In genomic region chr11:16999933-17000332, GRCm38 (mm10) we compare ENCODE assay signal across 21 mouse cellular contexts. TPM values are rescaled to one million over a fixed set of nuclear protein-coding genes. Genes with fewer than 3 reads are reported as not detected.
DNase-seq lines count a peak whose midpoint lies in the region; ATAC-seq and TF ChIP-seq lines count a peak whose summit lies in the region.
"Had no signal": no experiment of that assay in that cellular context is flagged by ENCODE, and none has a peak within 500 bp of the region (broad histone marks: within the 10 kb centered on the region; RNA-seq: fewer than 3 reads in every experiment).

No protein-coding gene starts in this region.

- peaks cover 51% of the 10 kb centered on the region for H3K79me2 ChIP-seq in MEL (ENCODE audit: control insufficient read depth, insufficient read depth, low read length, poor library complexity)
- peaks cover 94% of the 10 kb centered on the region for H3K79me2 ChIP-seq in macrophage (ENCODE audit: inconsistent target)

- no peaks in the 10 kb centered on the region for H3K9me3 ChIP-seq in liver, embryonic 11.5 days (ENCODE audit: control insufficient read depth, low read length)
- no peaks in the 10 kb centered on the region for H3K9me3 ChIP-seq in MEL (replicated peaks; ENCODE audit: insufficient read depth, low read length)
- H3K9me3 ChIP-seq: embryonic facial prominence, embryonic 10.5 days; embryonic facial prominence, embryonic 12.5 days; forebrain, embryonic 13.5 days; forebrain, embryonic 15.5 days; G1E had no signal

- TF ChIP-seq POLR2A in MEL (IDR thresholded peaks at IDR 0.05; ENCODE audit: control insufficient read depth in 1 of 2, insufficient read depth in 1 of 2, low read depth in 1 of 2, low read length in 2 of 2, poor library complexity in 1 of 2): no peak

- H3K4me1 ChIP-seq in liver, embryonic 11.5 days (replicated peaks; ENCODE audit: control insufficient read depth, insufficient read depth, low read length): peaks cover 2% of the 10 kb centered on the region; the same call in 1 of the 2 replicates
- H3K4me1 ChIP-seq in MEL (ENCODE audit: control insufficient read depth in 1 of 2, insufficient read depth in 2 of 2, low read length in 2 of 2): peaks cover 42 to 47% of the 10 kb centered on the region in 2 experiments
- H3K4me1 ChIP-seq: embryonic facial prominence, embryonic 10.5 days; embryonic facial prominence, embryonic 12.5 days; forebrain, embryonic 13.5 days; forebrain, embryonic 15.5 days had no signal

- DNase-seq in liver, embryonic 11.5 days (ENCODE audit: low spot score): peak; percentile 1
- no peak for DNase-seq in liver
- peak; percentile 30 for DNase-seq in 416B (ENCODE audit: low read depth)
- peak; percentile 58 for DNase-seq in MEL (ENCODE audit: low read depth, low spot score)
- DNase-seq in spleen, postnatal 14 days (ENCODE audit: low spot score in 2 of 2): no peak
- no peak for DNase-seq in layer of hippocampus, adult 11-12 months (ENCODE audit: low spot score)
- DNase-seq: adrenal gland, adult 2 months; adrenal gland, postnatal 10 days; adrenal gland, postnatal 25 days; cerebellum, adult 11-12 months; cerebellum, adult 2 months; cerebellum, adult 9-10 months; cerebellum, postnatal 10 days; cerebellum, postnatal 25 days; forebrain, postnatal 0 days had no signal

- no peak for TF ChIP-seq CTCF in MEL (IDR thresholded peaks at IDR 0.05 in 2 of 3, conservative IDR thresholded peaks at IDR 0.05 in 1 of 3; ENCODE audit: control insufficient read depth in 1 of 3, insufficient read depth in 1 of 3, low read depth in 2 of 3, low read length in 3 of 3, poor library complexity in 1 of 3, severe bottlenecking in 1 of 3)

- no peak overlapping the region for H3K4me2 ChIP-seq in liver, embryonic 11.5 days
- H3K4me2 ChIP-seq: embryonic facial prominence, embryonic 12.5 days; forebrain, embryonic 13.5 days; forebrain, embryonic 15.5 days had no signal

- H3K27me3 ChIP-seq in liver, embryonic 11.5 days (replicated peaks; ENCODE audit: control insufficient read depth, insufficient read depth, low read length): no peaks in the 10 kb centered on the region
- H3K27me3 ChIP-seq in MEL (ENCODE audit: control insufficient read depth in 1 of 2, insufficient read depth in 2 of 2, low read length in 2 of 2): no peaks in the 10 kb centered on the region
- H3K27me3 ChIP-seq: embryonic facial prominence, embryonic 12.5 days; forebrain, embryonic 13.5 days; forebrain, embryonic 15.5 days had no signal

- TF ChIP-seq RAD21 in MEL (IDR thresholded peaks at IDR 0.05; ENCODE audit: low read depth, low read length): no peak

- no peak overlapping the region for H3K4me3 ChIP-seq in liver, embryonic 11.5 days (ENCODE audit: low read depth, low read length)
- no peak overlapping the region for H3K4me3 ChIP-seq in MEL (ENCODE audit: control insufficient read depth in 1 of 2, insufficient read depth in 1 of 2, low read depth in 2 of 2, low read length in 2 of 2)
- H3K4me3 ChIP-seq in macrophage (ENCODE audit: inconsistent target): no peak overlapping the region
- H3K4me3 ChIP-seq: embryonic facial prominence, embryonic 10.5 days; embryonic facial prominence, embryonic 12.5 days; forebrain, embryonic 13.5 days; forebrain, embryonic 15.5 days had no signal

- H3K9ac ChIP-seq in liver, embryonic 11.5 days (ENCODE audit: low read depth, low read length): no peak overlapping the region
- no peak overlapping the region for H3K9ac ChIP-seq in MEL (ENCODE audit: control insufficient read depth, low read depth, low read length, poor library complexity, severe bottlenecking)
- H3K9ac ChIP-seq: embryonic facial prominence, embryonic 12.5 days; forebrain, embryonic 13.5 days; forebrain, embryonic 15.5 days; forebrain, postnatal 0 days had no signal

- no peaks in the 10 kb centered on the region for H3K36me3 ChIP-seq in liver, embryonic 11.5 days (ENCODE audit: control insufficient read depth, insufficient read depth, low read length)
- H3K36me3 ChIP-seq in MEL (ENCODE audit: control insufficient read depth in 1 of 2, insufficient read depth in 2 of 2, low read length in 2 of 2) (peaks cover 21 to 58% of the 10 kb centered on the region in 2 experiments), macrophage (ENCODE audit: inconsistent target) (peaks cover 22% of the 10 kb centered on the region)
- H3K36me3 ChIP-seq: embryonic facial prominence, embryonic 10.5 days; embryonic facial prominence, embryonic 12.5 days; forebrain, embryonic 15.5 days had no signal

- no peak for ATAC-seq in liver, embryonic 11.5 days (replicated peaks; ENCODE audit: low FRiP score)
- ATAC-seq: forebrain, embryonic 13.5 days; forebrain, embryonic 15.5 days; forebrain, postnatal 0 days had no signal

- TF ChIP-seq EP300 in MEL (IDR thresholded peaks at IDR 0.05; ENCODE audit: low read depth in 1 of 2, low read length in 2 of 2): peak; percentile 2 to 28; a peak in 2 of 4 replicates

- H3K27ac ChIP-seq in liver, embryonic 11.5 days (ENCODE audit: low read depth, low read length): no peak overlapping the region
- no peak overlapping the region for H3K27ac ChIP-seq in MEL (ENCODE audit: control insufficient read depth, low read depth, low read length)
- H3K27ac ChIP-seq in macrophage: peak overlapping the region; percentile 92
- H3K27ac ChIP-seq: embryonic facial prominence, embryonic 10.5 days; embryonic facial prominence, embryonic 12.5 days; forebrain, embryonic 13.5 days; forebrain, embryonic 15.5 days had no signal

TF ChIP-seq in MEL, 35 proteins besides CTCF, POLR2A, EP300 and RAD21 (continues in another document):
- TF ChIP-seq RCOR1 (IDR thresholded peaks at IDR 0.05; ENCODE audit: low read depth, low read length) (0 out of 2 replicates have a peak, but pooled peaks have one; percentile 7), ELF1 (IDR thresholded peaks at IDR 0.05; ENCODE audit: low read depth, low read length) (no peak), TCF12 (IDR thresholded peaks at IDR 0.05; ENCODE audit: low read depth, low read length) (0 out of 2 replicates have a peak, but pooled peaks have one; percentile 8), SMC3 (IDR thresholded peaks at IDR 0.05; ENCODE audit: low read depth, low read length) (no peak), ETS1 (IDR thresholded peaks at IDR 0.05; ENCODE audit: low read depth, low read length) (peak; percentile 7; the same call in 1 of the 2 replicates), POLR2AphosphoS5 (IDR thresholded peaks at IDR 0.05; ENCODE audit: borderline replicate concordance, low read depth, low read length) (no peak), MXI1 (IDR thresholded peaks at IDR 0.05; ENCODE audit: low read depth, low read length) (peak; percentile 93), USF2 (IDR thresholded peaks at IDR 0.05; ENCODE audit: borderline replicate concordance in 1 of 2, insufficient read depth in 1 of 2, low read depth in 1 of 2, low read length in 2 of 2) (no peak), CHD2 (IDR thresholded peaks at IDR 0.05; ENCODE audit: low read length) (no peak), MYB (IDR thresholded peaks at IDR 0.05; ENCODE audit: low read depth, low read length) (no peak), MEF2A (IDR thresholded peaks at IDR 0.05; ENCODE audit: extremely low read depth, insufficient replicate concordance, low read depth, low read length, poor library complexity, severe bottlenecking) (no peak), BHLHE40 (IDR thresholded peaks at IDR 0.05; ENCODE audit: borderline replicate concordance, low read depth, low read length) (no peak), UBTF (IDR thresholded peaks at IDR 0.05; ENCODE audit: borderline replicate concordance, insufficient read depth, low read depth, low read length) (no peak), NRF1 (IDR thresholded peaks at IDR 0.05; ENCODE audit: insufficient read depth, low read depth, low read length, poor library complexity, severe bottlenecking) (no peak), ZMIZ1 (IDR thresholded peaks at IDR 0.05; ENCODE audit: low read depth, low read length) (no peak), MAZ (IDR thresholded peaks at IDR 0.05; ENCODE audit: low read depth, low read length) (no peak), MAX (IDR thresholded peaks at IDR 0.05; ENCODE audit: low read length) (no peak)

RNA-seq across cellular contexts. Expression of gene Fbxo48, which starts 48.8 kb away (rescaled TPM):
- 3.0 and 3.1 TPM in 2 replicates for polyA plus RNA-seq in liver, embryonic 11.5 days (2014; fragmentation: Nextera tagmentation; extraction: Ambion mirVana)
- total RNA-seq in MEL (2012; rRNA removed): 3.4 and 3.7 TPM in 2 replicates
- 1 to 10 TPM in 1 of 2 experiments, not detected in 1; 5.2 TPM for polyA plus RNA-seq in MEL (2012; ENCODE audit: insufficient read depth in 1 of 2, insufficient read length in 2 of 2, low read depth in 1 of 2, low replicate concordance in 2 of 2, missing spikeins in 1 of 2)
- 1 to 10 TPM in 18 of 26 experiments, under 1 TPM in 8; 0.29 to 4.9 (median 1.5) TPM for total RNA-seq in macrophage (2018; cell fraction: chromatin; rRNA removed)
- 1 to 10 TPM in 3 of 26 experiments, under 1 TPM in 23; 0.05 to 1.2 (median 0.62) TPM for total RNA-seq in macrophage (2018; cell fraction: cytosol; rRNA removed)
- 10 to 100 TPM in 1 of 26 experiments, 1 to 10 TPM in 15, under 1 TPM in 9, not detected in 1; 0.42 to 14.2 (median 1.3) TPM for total RNA-seq in macrophage (2018; cell fraction: nucleus; rRNA removed)
- 0.65 to 2.4 TPM (median 0.70 TPM) in 3 replicates for polyA plus RNA-seq in macrophage (2018)

RNA-seq across cellular contexts. Expression of gene Cnrip1, which starts 51.5 kb away (rescaled TPM):
- 11.8 and 13.0 TPM in 2 replicates for polyA plus RNA-seq in liver, embryonic 11.5 days (2014; fragmentation: Nextera tagmentation; extraction: Ambion mirVana)
- not detected in 2 replicates for total RNA-seq in MEL (2012; rRNA removed)
- polyA plus RNA-seq in MEL (2012; ENCODE audit: insufficient read depth in 1 of 2, insufficient read length in 2 of 2, low read depth in 1 of 2, low replicate concordance in 2 of 2, missing spikeins in 1 of 2) (not detected), macrophage (2018) (75.3 to 234 TPM (median 186 TPM) in 3 replicates)
- total RNA-seq in macrophage (2018; cell fraction: chromatin; rRNA removed): 100 to 1,000 TPM in 13 of 26 experiments, 10 to 100 TPM in 13; 22.6 to 546 (median 112) TPM
- 100 to 1,000 TPM in 13 of 26 experiments, 10 to 100 TPM in 13; 26.2 to 266 (median 117) TPM for total RNA-seq in macrophage (2018; cell fraction: cytosol; rRNA removed)
- 100 to 1,000 TPM in 14 of 26 experiments, 10 to 100 TPM in 12; 23.1 to 714 (median 147) TPM for total RNA-seq in macrophage (2018; cell fraction: nucleus; rRNA removed)
- polyA plus RNA-seq: G1E had no signal

RNA-seq across cellular contexts. Expression of gene Plek, which starts 52.2 kb away (rescaled TPM):
- 59.8 and 66.0 TPM in 2 replicates for polyA plus RNA-seq in liver, embryonic 11.5 days (2014; fragmentation: Nextera tagmentation; extraction: Ambion mirVana)
- 51.5 and 98.6 TPM in 2 replicates for total RNA-seq in MEL (2012; rRNA removed)
- 100 to 1,000 TPM in 1 of 2 experiments, 10 to 100 TPM in 1; 76.7 to 357 TPM for polyA plus RNA-seq in MEL (2012; ENCODE audit: insufficient read depth in 1 of 2, insufficient read length in 2 of 2, low read depth in 1 of 2, low replicate concordance in 2 of 2, missing spikeins in 1 of 2)
- total RNA-seq in macrophage (2018; cell fraction: chromatin; rRNA removed): 1,000 to 10,000 TPM in 12 of 26 experiments, 100 to 1,000 TPM in 14; 136 to 4,950 (median 890) TPM
- 1,000 to 10,000 TPM in 10 of 26 experiments, 100 to 1,000 TPM in 16; 336 to 3,058 (median 806) TPM for total RNA-seq in macrophage (2018; cell fraction: cytosol; rRNA removed)
- 1,000 to 10,000 TPM in 13 of 26 experiments, 100 to 1,000 TPM in 13; 238 to 4,489 (median 972) TPM for total RNA-seq in macrophage (2018; cell fraction: nucleus; rRNA removed)
- polyA plus RNA-seq in macrophage (2018): 380 to 752 TPM (median 430 TPM) in 3 replicates

Comparison
In these comparisons a context has a peak if more than half of its experiments do, and no peak if none do; other contexts are left out.
1. DNase-seq: peak in liver, embryonic 11.5 days (single experiment), 416B (single experiment) and MEL (single experiment); none in liver (single experiment), spleen, postnatal 14 days (0 of 2) and layer of hippocampus, adult 11-12 months (single experiment).